Mouse (Mus musculus) C2C12 (cell line): Measurements from ENCODE around the gene Pkp4. TPM values are rescaled to one million over a fixed set of nuclear protein-coding genes. Genes with fewer than 3 reads are reported as not detected.

Experiments used
- H3K27me3 ChIP-seq: one replicate; pipeline ENCODE4 v1.6.1; 2011; ENCODE audit not compliant: control insufficient read depth, insufficient read depth, insufficient read length
- H3K36me3 ChIP-seq: one replicate; pipeline ENCODE4 v1.6.1; 2011; ENCODE audit not compliant: control insufficient read depth, insufficient read depth
- H3K4me3 ChIP-seq: one replicate; pipeline ENCODE4 v1.5.1; 2011; ENCODE audit warnings: mild to moderate bottlenecking, control low read depth; ENCODE audit not compliant: poor library complexity, insufficient read depth, severe bottlenecking
- H3K79me2 ChIP-seq: one replicate; pipeline ENCODE4 v1.6.1; 2011; ENCODE audit not compliant: control insufficient read depth, insufficient read depth
- H3K79me3 ChIP-seq: one replicate; pipeline ENCODE4 v1.6.1; 2011; ENCODE audit warnings: low read depth, control low read depth
- H3ac ChIP-seq: one replicate; pipeline ENCODE3; 2011; ENCODE audit warnings: low read depth; ENCODE audit not compliant: control insufficient read depth, insufficient read length
- CEBPB ChIP-seq: IDR thresholded peaks from one replicate; pipeline ENCODE4 v1.6.1; 2011; ENCODE audit warnings: low read depth, mild to moderate bottlenecking, control low read depth, moderate library complexity
- CTCF ChIP-seq: IDR thresholded peaks from one replicate; pipeline ENCODE4 v1.5.1; 2011; ENCODE audit not compliant: control insufficient read depth, insufficient read depth, insufficient read length
- FOSL1 ChIP-seq: IDR thresholded peaks from one replicate; pipeline ENCODE4 v1.8.0; 2011; ENCODE audit warnings: mild to moderate bottlenecking, low read length; ENCODE audit not compliant: poor library complexity, insufficient read depth, severe bottlenecking
- MAX ChIP-seq: IDR thresholded peaks from one replicate; pipeline ENCODE4 v1.6.1; 2011; ENCODE audit warnings: mild to moderate bottlenecking, control low read depth
- MYOD1 ChIP-seq: IDR thresholded peaks from one replicate; pipeline ENCODE4 v1.6.1; 2011; ENCODE audit warnings: low read depth; ENCODE audit not compliant: control insufficient read depth, insufficient read length
- MYOG ChIP-seq: IDR thresholded peaks from one replicate; pipeline ENCODE4 v1.6.1; 2011; ENCODE audit not compliant: control insufficient read depth, insufficient read length; ENCODE audit errors: extremely low read depth
- USF1 ChIP-seq: IDR thresholded peaks from one replicate; pipeline ENCODE4 v1.6.1; 2011; ENCODE audit warnings: low read depth, mild to moderate bottlenecking, control low read depth, moderate library complexity
- polyA plus RNA-seq: library from polyadenylated mRNA; unstranded; fragments of >200 nt; fragmentation: generic; extraction: Trizol; gene quantifications from one replicate; pipeline ENCODE4 v1.2.1, GENCODE M21; 2012; ENCODE audit warnings: missing spikeins

Gene Pkp4
- polyA plus RNA-seq, 1 experiment: 23.0 TPM

DNA sequence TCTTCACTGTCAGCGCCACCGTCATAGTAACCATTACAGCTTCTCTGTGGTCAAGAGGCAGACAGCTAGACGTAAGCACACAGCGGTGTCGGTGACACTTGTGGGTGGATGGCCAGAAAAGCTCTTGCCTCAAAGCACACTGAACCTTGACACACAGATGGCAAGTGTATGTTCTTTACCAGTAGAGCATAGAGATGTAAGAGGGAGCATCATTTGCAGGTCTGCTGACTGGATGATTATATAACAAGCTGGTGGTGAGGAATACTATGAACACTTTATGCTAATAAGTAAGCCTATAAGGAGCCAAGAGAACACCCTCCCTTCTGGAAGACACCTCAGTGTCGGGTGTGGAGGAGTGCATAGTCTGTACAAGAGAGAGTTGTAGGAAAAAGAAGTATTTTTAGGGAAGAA lies 98.2 kb downstream of the Pkp4 start:
- H3K36me3 ChIP-seq: no peaks in the 10 kb centered on the region
- peaks cover 58% of the 10 kb centered on the region for H3K79me2 ChIP-seq
- TF ChIP-seq CTCF: no peak
- TF ChIP-seq USF1: no peak
- no peak for TF ChIP-seq MYOG
- TF ChIP-seq MAX: no peak
- no peak for TF ChIP-seq CEBPB
- no peak for TF ChIP-seq MYOD1
- TF ChIP-seq FOSL1: no peak
- H3ac ChIP-seq: no peak overlapping the region
- no peak overlapping the region for H3K4me3 ChIP-seq
- no peaks in the 10 kb centered on the region for H3K27me3 ChIP-seq
- H3K79me3 ChIP-seq: peaks cover 14% of the 10 kb centered on the region

DNA sequence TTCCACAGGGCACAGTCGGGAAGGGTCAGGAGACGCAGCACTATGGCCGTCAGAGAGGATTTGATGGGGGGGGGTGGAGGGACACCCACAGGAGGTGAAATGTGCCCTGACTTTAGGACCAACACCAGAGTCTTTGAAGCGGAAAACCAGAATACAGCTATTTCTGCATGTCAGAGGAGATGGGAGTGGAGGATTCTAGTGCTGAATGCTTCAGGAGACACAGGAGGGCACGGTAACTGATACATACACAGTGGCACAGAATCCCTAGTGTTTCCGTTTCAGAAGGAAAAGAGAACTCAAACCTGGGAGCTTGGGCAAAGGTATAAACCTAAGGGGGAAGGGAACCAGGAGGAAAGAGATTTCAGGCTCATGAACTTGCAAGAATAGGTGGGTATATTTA lies 98.7 kb downstream of the Pkp4 start:
- peaks cover 58% of the 10 kb centered on the region for H3K79me2 ChIP-seq
- H3ac ChIP-seq: no peak overlapping the region
- H3K79me3 ChIP-seq: peaks cover 14% of the 10 kb centered on the region
- H3K27me3 ChIP-seq: no peaks in the 10 kb centered on the region
- TF ChIP-seq FOSL1 (no peak), MYOG (no peak), MYOD1 (no peak), USF1 (no peak), MAX (no peak), CTCF (no peak), CEBPB (no peak)
- H3K4me3 ChIP-seq: no peak overlapping the region
- no peaks in the 10 kb centered on the region for H3K36me3 ChIP-seq

DNA sequence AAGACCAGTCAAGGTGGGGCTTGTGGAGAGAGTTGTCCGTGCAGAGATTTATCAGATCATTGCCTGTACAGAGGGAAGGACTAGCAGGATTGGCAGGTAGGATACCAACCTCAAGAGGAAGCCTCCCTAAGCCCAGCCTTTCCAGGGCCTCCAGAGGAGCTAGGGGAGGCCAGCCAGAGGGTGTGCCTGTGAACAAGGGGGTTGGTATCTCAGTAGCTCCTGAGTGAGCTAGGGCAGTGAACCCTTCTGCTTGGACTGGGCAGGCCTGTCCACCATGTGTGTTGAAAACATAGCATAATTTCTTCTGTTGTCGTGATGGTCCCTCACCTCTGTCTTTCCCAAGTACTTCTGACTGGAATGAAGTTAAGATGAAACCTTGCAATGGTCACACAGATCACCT lies 100.6 kb downstream of the Pkp4 start:
- no peak overlapping the region for H3K4me3 ChIP-seq
- no peak overlapping the region for H3ac ChIP-seq
- peaks cover 6% of the 10 kb centered on the region for H3K79me3 ChIP-seq
- H3K79me2 ChIP-seq: peaks cover 53% of the 10 kb centered on the region
- TF ChIP-seq USF1 (no peak), CEBPB (no peak), CTCF (no peak), MAX (no peak), FOSL1 (no peak), MYOD1 (no peak), MYOG (no peak)
- H3K27me3 ChIP-seq: no peaks in the 10 kb centered on the region
- H3K36me3 ChIP-seq: peaks cover 1% of the 10 kb centered on the region

DNA sequence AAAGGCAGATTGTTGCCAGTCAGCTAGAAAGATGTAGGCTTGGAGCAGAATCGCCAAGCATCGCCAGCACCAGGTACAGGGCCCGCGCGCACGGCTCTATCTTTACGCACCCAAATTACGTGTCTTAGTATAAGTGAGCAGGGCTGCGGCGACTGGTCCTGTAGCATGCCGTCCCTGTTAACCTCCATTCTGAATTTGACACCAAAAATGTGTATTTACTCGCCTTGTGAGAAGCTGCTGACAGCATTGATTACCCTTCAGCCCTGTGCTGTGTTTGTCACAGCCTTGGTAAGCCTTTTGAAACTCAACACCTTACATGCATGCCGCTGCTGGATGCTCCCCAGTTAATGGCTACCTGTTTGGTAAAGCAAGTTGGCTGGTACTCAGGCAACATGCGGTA lies 105.8 kb downstream of the Pkp4 start:
- Histone ChIP-seq H3K36me3 (peaks cover 12% of the 10 kb centered on the region), H3ac (no peak overlapping the region), H3K27me3 (no peaks in the 10 kb centered on the region), H3K79me3 (peaks cover 13% of the 10 kb centered on the region), H3K79me2 (peaks cover 40% of the 10 kb centered on the region), H3K4me3 (no peak overlapping the region)
- no peak for TF ChIP-seq MAX
- no peak for TF ChIP-seq MYOG
- TF ChIP-seq MYOD1: no peak
- TF ChIP-seq USF1: no peak
- TF ChIP-seq FOSL1: no peak
- no peak for TF ChIP-seq CTCF
- no peak for TF ChIP-seq CEBPB

DNA sequence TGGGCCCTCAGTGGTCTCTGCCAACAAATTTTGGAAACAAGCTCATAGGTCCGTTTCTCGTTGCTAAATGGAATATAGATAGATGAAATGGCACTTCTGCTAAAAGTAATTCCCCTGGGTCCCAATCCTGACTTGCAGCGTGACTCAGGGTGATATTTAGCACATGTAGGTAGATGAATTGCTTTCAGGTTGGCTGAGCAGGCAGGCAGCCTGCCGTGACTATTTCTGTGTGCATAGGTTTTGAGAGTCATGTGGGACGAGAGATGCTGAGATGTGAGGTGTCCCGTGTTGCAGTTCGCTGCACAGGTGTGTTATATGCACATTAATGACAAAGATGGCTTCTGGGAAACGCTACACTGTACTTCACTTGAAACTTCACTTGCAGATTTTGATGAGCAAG lies 111.2 kb downstream of the Pkp4 start:
- H3K27me3 ChIP-seq: no peaks in the 10 kb centered on the region
- peaks cover 20% of the 10 kb centered on the region for H3K79me2 ChIP-seq
- peaks cover 14% of the 10 kb centered on the region for H3K79me3 ChIP-seq
- H3ac ChIP-seq: no peak overlapping the region
- TF ChIP-seq MYOD1: no peak
- TF ChIP-seq USF1: no peak
- no peak for TF ChIP-seq CEBPB
- TF ChIP-seq MAX: no peak
- peaks cover 8% of the 10 kb centered on the region for H3K36me3 ChIP-seq
- H3K4me3 ChIP-seq: no peak overlapping the region

DNA sequence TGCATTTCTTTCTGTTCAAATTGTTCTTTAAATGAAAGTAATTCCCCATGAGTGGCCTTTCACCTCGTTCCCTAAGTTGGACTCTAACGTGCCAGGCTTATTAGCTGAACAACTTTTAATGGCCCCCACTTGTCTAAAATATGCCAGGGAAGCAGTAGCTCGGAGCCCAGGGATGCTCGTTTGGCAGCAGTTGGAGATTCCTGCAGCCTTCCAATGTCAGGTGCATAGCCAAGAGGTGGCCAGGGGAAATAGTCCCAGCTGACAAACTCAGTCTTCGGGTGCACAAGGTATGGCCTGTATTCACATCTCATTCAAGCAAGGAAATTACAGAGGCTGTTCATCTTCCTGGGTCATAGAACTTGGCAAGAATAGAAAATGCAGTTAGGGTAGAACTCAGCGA lies 112.1 kb downstream of the Pkp4 start:
- peaks cover 8% of the 10 kb centered on the region for H3K36me3 ChIP-seq
- peaks cover 20% of the 10 kb centered on the region for H3K79me2 ChIP-seq
- H3ac ChIP-seq: no peak overlapping the region
- no peak overlapping the region for H3K4me3 ChIP-seq
- TF ChIP-seq FOSL1 (no peak), MYOG (no peak), CEBPB (no peak), USF1 (no peak), MAX (no peak), CTCF (no peak), MYOD1 (no peak)
- H3K79me3 ChIP-seq: peaks cover 9% of the 10 kb centered on the region
- no peaks in the 10 kb centered on the region for H3K27me3 ChIP-seq

DNA sequence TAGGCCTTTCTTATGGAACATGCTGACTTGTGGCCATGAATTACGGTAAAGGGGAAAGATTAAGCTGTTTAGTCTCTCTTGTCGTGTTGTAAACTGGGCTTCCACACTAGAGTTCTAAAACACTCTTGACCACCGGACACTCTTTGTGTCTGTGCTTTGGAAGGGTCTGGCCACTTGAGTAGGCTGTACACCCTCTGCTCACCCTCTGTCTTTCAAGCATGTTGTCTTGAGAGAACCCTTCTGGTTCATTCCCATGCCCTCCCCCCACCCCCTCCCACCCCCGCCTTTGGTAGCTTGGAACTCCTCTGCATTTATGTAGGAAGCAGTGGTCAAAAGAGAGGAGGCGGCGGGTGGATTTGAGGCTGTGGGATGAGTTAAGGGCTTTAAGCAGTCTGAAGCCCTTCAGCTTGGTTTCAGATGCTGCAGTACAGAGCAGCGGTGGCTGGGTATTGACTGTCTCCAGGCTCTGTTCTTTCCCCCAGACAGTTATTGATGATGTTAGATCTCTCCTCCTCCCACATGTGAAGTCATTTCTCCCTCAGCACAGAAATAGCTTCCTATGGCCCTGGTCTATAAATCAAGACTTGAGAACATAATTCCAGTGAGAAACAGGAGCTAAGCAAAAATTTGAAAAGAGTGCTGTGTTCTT lies 120.4 kb downstream of the Pkp4 start:
- Histone ChIP-seq H3K4me3 (no peak overlapping the region), H3K27me3 (no peaks in the 10 kb centered on the region), H3K36me3 (peaks cover 8% of the 10 kb centered on the region), H3ac (no peak overlapping the region), H3K79me3 (peaks cover 6% of the 10 kb centered on the region), H3K79me2 (peaks cover 27% of the 10 kb centered on the region)
- no peak for TF ChIP-seq CEBPB
- no peak for TF ChIP-seq MAX
- no peak for TF ChIP-seq CTCF
- TF ChIP-seq USF1: no peak
- TF ChIP-seq FOSL1: no peak
- TF ChIP-seq MYOD1: no peak
- TF ChIP-seq MYOG: no peak
